Mouse (Mus musculus) 3T3-L1 (cell line): ENCODE results near the gene Pdlim4.

ENCODE experiments used
- DNase-seq: peaks from one replicate; pipeline ENCODE4 v3.0.0-alpha.2; 2015; ENCODE audit warnings: low read depth, low spot score

Pdlim4 gene

DNA sequence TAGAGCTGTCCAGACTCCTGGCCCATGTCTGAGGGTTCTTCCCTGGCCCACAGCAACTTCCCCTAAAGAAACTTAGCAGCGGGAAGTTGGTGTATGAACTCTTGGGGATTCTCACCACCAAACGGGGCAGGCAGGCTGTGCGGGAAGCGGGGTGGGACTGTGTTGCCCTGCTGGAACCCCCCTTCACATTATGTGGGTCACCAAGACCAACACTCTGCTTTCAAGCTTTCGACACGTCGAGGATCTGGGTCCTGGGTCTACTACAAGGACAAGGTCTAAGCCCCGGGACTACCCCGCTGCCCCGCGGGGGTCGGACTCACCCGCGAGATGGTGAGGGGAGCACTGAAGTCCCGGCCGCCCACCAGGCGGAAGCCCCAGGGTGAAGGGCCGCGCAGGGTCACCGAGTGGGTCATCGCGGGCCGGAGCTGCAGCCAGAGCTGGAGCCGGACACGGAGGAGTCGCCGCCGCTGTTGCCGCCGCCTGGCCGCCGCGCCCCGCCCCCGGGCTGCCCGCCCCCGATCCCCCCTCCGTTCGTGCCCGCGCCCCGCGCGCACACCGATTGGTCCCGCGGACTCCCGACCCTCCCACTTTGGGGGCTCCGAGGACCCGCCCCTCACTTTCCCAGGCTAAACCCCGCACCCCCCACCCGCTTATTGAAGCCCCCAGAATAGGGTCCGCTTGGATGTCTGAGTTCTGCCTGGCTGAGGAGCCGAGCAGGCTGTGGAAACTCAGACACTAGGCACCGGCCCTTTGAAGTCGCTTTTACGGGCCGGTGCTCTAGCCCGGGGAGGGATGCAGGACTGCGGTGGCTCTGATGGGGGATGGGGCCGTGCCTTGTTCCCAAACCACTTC lies at the start of gene Pdlim4:
Pdlim4 (minus strand) TSS at position 495 of the 852 bp plus-strand sequence.
- DNase-seq, result no peak

DNA sequence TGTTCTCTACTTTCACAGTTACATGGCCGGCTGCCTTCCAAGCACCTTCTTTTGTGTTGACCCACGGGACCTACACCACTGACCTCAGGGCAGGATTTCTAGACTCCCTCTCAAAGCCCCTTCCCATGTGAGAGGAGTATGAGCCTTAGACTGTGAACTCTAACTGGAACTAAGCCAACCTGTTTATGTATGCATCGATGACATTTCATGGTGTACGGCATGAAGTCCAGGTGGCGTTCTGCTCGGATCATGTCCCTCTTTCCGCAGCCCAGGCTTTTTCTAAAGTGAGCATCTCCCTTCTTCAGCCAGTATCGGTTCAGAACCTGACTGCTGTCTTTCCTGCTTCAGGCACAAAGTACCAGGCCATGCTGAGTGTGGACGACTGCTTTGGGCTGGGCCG lies 48.3 kb upstream of the Pdlim4 start:
- no peak for DNase-seq

GRCm38 (mm10) chr11:54116406-54116805 lies 47.6 kb upstream of the Pdlim4 start:
- DNase-seq, result no peak

- peak; percentile 70 for DNase-seq
These were observed 47.1 kb upstream of the Pdlim4 start for GRCm38 (mm10) chr11:54115911-54116310.

DNA sequence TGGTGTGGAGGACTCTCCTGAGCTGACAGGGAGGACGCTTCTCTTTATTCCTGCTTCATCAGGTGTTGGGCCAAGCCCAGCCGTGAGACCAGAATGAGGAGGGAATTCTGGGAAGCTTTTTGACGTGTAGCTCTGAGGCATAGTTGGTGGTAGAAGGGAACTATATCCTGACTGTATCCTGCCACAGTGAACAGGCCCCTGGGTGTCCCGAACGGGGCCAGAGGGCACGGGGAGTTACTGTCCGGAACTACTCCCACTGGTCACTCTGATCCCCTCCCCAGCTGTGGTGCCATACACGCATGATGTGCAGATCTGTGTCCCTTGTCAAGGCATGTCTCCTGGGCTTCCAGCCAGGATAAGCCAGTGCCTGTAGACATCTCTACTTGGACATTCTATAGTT lies 46.5 kb upstream of the Pdlim4 start:
- no peak for DNase-seq

DNA sequence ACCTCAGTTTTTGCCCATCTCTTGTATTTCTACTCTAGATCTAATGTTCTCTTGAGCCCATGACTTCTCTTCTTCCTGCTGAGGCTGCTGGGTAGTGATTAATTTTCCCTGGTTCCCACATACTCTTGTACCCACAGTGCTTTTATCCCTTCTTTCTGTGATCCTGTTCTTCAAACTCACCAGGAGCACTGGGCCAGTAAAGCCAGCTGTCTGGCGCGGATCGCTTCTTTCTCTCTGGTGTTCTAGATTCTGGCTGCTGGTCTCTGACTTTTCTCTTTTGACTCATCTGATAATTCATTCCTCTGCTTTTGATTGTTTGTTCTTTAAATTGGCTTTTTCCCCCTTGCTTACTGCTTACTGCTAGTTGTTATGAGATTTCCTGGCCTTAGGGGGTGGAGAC lies 45.9 kb upstream of the Pdlim4 start:
- no peak for DNase-seq

- DNase-seq, result no peak
These were observed 44.5 kb upstream of the Pdlim4 start for GRCm38 (mm10) chr11:54113352-54113751.

GRCm38 (mm10) chr11:54112920-54113319 lies 44.1 kb upstream of the Pdlim4 start:
- DNase-seq, result peak; percentile 98

GRCm38 (mm10) chr11:54111976-54112741 lies 43.3 kb upstream of the Pdlim4 start:
- DNase-seq, result peak; percentile 23

GRCm38 (mm10) chr11:54111291-54111690 lies 42.5 kb upstream of the Pdlim4 start:
- DNase-seq, result no peak

DNA sequence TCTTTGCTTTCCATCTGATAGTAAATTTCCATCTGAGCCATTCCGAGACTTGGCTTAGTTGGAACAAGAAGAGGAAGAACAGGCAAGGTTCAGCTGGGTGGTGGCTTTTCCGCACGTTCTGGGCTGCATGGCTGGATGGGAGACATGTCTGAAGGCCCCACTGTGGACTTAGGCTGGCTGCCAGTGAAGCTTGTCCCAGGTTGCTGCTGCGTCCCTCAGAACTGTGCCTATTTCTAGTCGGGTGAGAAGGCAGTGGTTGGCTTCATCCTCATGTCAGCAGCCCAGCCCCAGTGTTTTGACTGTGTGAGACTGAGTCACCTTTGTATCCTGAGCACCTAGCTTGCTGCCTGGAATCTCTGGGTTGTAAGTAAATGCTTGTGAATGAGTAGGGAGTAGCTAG lies 40.1 kb upstream of the Pdlim4 start:
- DNase-seq, result no peak

GRCm38 (mm10) chr11:54108131-54108530 lies 39.3 kb upstream of the Pdlim4 start:
- DNase-seq, result no peak

DNA sequence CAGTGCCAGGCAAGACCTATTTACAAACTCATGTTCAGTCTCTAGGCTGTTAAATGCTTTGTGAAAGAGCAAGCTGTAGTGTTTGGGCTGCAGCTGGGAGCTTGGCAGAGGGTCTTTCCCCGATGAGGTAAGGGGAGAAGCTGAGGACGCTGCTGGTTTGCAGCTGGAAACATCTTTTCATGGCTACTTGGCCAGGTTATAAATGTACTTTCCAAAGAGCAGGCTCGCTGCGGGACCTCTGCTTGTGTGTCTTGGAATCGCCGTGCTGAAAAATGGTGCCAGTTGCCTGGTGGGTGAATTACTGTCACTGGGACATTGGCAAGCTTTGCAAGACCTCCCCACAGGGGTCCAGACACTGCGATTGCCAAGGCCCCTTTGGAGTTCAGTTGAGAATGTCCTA lies 38.4 kb upstream of the Pdlim4 start:
- no peak for DNase-seq

DNA sequence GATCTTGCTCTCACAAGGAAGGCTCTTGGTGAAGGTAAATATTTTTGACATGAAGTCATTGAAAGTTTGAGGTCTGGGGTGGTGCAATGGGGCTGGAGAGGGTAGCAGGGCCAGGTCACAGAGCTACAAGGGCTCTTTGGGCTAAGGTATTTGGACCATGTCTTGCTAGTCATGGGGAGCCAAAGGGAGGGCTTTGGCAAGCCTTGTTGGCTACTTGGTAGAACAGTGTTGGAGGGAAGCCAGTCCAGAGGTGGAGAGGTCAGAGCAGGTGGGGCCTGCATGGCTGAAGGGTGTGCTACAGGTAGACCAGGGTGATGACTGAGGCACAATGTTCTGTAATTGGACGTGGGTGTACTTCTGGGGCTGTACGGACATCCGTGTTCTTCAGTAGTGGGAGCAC lies 37.9 kb upstream of the Pdlim4 start:
- DNase-seq, result no peak

DNA sequence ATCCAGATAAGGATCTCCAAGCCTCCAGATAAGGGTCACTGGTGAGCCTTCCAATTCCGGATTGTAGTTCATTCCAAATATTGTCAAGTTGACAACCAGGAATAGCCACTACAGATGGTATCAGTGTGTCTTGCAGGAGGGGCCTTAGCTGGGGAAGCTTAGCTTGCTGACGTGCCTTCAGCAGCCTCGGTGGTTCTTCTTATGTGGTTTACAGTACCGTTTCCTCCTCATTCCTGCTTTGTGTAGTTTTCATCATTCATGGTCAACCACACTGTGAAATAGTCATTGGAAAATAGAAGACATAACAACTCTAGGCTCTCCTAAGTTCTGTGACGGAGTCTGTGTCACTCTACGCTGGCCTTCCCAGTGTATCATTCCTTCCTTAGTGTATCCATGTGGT lies 36.2 kb upstream of the Pdlim4 start:
- DNase-seq, result no peak

- DNase-seq, result no peak
These were observed 34.1 kb upstream of the Pdlim4 start for GRCm38 (mm10) chr11:54102706-54103449.

DNA sequence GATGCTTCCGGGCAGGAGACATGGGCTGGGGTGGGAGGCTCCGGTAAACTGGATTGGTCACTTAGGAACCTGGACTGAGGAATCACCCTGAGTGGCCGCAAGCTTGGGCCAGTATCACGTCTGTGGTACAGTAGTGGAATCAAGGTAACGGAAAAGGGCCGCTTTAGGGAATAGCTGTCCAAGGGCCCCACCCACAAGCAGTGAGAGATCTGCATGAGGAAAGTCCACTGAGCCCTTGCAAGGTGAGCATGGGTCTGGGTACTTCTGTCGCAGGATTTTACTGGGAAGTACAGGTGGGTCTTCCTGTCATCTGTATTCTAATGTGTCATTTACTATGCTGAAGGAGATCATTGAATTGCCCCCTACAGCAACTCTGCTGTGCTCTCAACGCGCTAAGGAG lies 32.9 kb upstream of the Pdlim4 start:
- no peak for DNase-seq

GRCm38 (mm10) chr11:54100692-54101591 lies 32.1 kb upstream of the Pdlim4 start:
- peak; percentile 63 for DNase-seq

DNA sequence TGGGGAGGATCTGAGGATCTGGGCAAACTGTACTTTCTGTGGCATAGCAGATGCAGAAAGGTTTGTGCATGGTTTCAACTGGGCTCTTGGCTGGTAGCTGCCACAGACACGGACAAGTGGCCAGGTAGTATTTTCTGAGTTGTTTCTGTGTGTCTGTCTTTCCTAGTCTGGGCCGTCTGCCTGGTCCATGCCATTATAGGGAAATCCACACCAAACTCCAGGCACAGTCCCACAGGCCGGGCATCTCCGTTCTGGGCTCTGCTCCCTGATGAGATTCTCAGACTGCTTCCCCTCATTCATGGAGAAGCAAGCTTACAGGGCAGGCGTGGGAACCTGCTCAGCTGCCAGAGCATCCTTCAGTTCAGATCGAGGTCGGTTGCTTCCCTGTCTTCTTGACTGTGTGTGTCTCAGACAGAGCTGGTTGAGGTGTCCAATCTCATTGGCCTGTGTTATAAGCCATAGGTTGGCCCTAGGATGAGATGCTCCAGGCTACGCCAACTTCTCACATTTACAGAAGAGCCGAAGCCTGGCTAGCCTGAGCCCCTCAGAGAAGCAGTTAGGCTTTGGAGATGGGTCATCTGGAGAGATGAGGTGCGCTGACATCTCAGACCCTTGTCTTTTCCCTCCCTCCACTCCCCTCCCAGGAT lies 31.4 kb upstream of the Pdlim4 start, which contains the start of gene P4ha2:
P4ha2 (plus strand) TSS at position 51 of the 647 bp plus-strand sequence.
- DNase-seq, result peak; percentile 33

DNA sequence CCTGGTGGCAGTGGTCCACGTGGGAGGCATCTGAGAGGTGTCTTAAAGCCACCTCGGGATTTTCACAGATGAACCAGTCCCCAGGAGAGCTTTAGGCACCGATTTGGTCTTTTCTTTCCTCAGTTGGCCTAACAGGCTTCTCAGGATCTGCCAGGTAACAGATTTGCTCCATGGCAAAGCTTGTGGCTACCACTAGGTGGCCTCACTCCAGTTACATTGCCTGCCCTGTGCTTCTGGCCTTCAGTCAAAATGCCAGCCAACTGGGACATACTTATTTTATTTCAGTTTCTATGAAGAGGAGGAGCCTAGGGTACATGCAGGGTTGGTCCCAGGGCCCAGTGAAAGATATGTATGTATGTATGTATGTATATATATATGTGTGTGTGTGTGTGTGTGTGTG lies 24.2 kb upstream of the Pdlim4 start:
- peak; percentile 78 for DNase-seq
